Mouse (Mus musculus): ENCODE data around the gene Clip4. TPM values are rescaled to one million over a fixed set of nuclear protein-coding genes. Genes with fewer than 3 reads are reported as not detected.

Clip4 gene
- polyA plus RNA-seq, 1 experiment from 2014 or later: 10.2 TPM

GRCm38 (mm10) chr17:71780945-71781344, 12.7 kb downstream of the Clip4 start:
- H3K9me3 ChIP-seq (ENCODE audit: control insufficient read depth, low read length): no peaks in the 10 kb centered on the region; the same call in 1 of the 2 replicates
- no peaks in the 10 kb centered on the region for H3K36me3 ChIP-seq (ENCODE audit: control insufficient read depth, insufficient read depth, low read length)
- ATAC-seq (replicated peaks; ENCODE audit: low FRiP score) (no peak), DNase-seq (ENCODE audit: low spot score) (no peak)
- no peaks in the 10 kb centered on the region for H3K27me3 ChIP-seq (ENCODE audit: control insufficient read depth, insufficient read depth, low read length)
- H3K9ac ChIP-seq (ENCODE audit: low read length): no peak overlapping the region
- 96% methylated on average over 4 of the region's 4 CpGs for WGBS
- no peak overlapping the region for H3K4me2 ChIP-seq (ENCODE audit: low read depth, low read length, severe bottlenecking)
- no peak overlapping the region for H3K27ac ChIP-seq (ENCODE audit: low read depth, low read length)
- H3K4me1 ChIP-seq (replicated peaks; ENCODE audit: control insufficient read depth, insufficient read depth, low read length): peaks cover 3% of the 10 kb centered on the region; the same call in 1 of the 2 replicates
- no peak overlapping the region for H3K4me3 ChIP-seq (ENCODE audit: low read depth, low read length)

- no peaks in the 10 kb centered on the region for H3K27me3 ChIP-seq (ENCODE audit: control insufficient read depth, insufficient read depth, low read length)
Observed at GRCm38 (mm10) chr17:71782242-71782698, 14.0 kb downstream of the Clip4 start.

GRCm38 (mm10) chr17:71782699-71783365, 14.6 kb downstream of the Clip4 start:
- peak overlapping the region; percentile 88 for H3K4me2 ChIP-seq (ENCODE audit: low read depth, low read length, severe bottlenecking)
- no peaks in the 10 kb centered on the region; the same call in 1 of the 2 replicates for H3K9me3 ChIP-seq (ENCODE audit: control insufficient read depth, low read length)
- H3K27me3 ChIP-seq (ENCODE audit: control insufficient read depth, insufficient read depth, low read length): no peaks in the 10 kb centered on the region
- DNase-seq (ENCODE audit: low spot score) (peak; percentile 76), ATAC-seq (replicated peaks; ENCODE audit: low FRiP score) (peak; percentile 75)
- under 1% methylated on average over 53 of the region's 59 CpGs for WGBS
- no peaks in the 10 kb centered on the region for H3K36me3 ChIP-seq (ENCODE audit: control insufficient read depth, insufficient read depth, low read length)
- peak overlapping the region; percentile 86 for H3K9ac ChIP-seq (ENCODE audit: low read length)
- peak overlapping the region; percentile 81 for H3K4me3 ChIP-seq (ENCODE audit: low read depth, low read length)
- 0 out of 2 replicates have a peak overlapping the region, but pooled peaks have one; percentile 18 for H3K27ac ChIP-seq (ENCODE audit: low read depth, low read length)
- peaks cover 3% of the 10 kb centered on the region; the same call in 1 of the 2 replicates for H3K4me1 ChIP-seq (replicated peaks; ENCODE audit: control insufficient read depth, insufficient read depth, low read length)

More at GRCm38 (mm10) chr17:71782242-71782698, 14.0 kb downstream of the Clip4 start:
- no peaks in the 10 kb centered on the region for H3K36me3 ChIP-seq (ENCODE audit: control insufficient read depth, insufficient read depth, low read length)
- H3K4me2 ChIP-seq (ENCODE audit: low read depth, low read length, severe bottlenecking): peak overlapping the region; percentile 88; the same call in 1 of the 2 replicates
- H3K9me3 ChIP-seq (ENCODE audit: control insufficient read depth, low read length): no peaks in the 10 kb centered on the region; the same call in 1 of the 2 replicates
- H3K4me3 ChIP-seq (ENCODE audit: low read depth, low read length): peak overlapping the region; percentile 81
- peak overlapping the region; percentile 86 for H3K9ac ChIP-seq (ENCODE audit: low read length)
- H3K4me1 ChIP-seq (replicated peaks; ENCODE audit: control insufficient read depth, insufficient read depth, low read length): peaks cover 3% of the 10 kb centered on the region; the same call in 1 of the 2 replicates
- ATAC-seq (replicated peaks; ENCODE audit: low FRiP score): peak; percentile 88
- 0% methylated on average over 18 of the region's 29 CpGs for WGBS
- DNase-seq (ENCODE audit: low spot score): no peak
- no peak overlapping the region for H3K27ac ChIP-seq (ENCODE audit: low read depth, low read length)

- Histone ChIP-seq H3K4me3 (ENCODE audit: low read depth, low read length) (peak overlapping the region; percentile 81), H3K9me3 (ENCODE audit: control insufficient read depth, low read length) (no peaks in the 10 kb centered on the region; the same call in 1 of the 2 replicates), H3K4me1 (replicated peaks; ENCODE audit: control insufficient read depth, insufficient read depth, low read length) (peaks cover 3% of the 10 kb centered on the region; the same call in 1 of the 2 replicates), H3K27me3 (ENCODE audit: control insufficient read depth, insufficient read depth, low read length) (no peaks in the 10 kb centered on the region), H3K9ac (ENCODE audit: low read length) (peak overlapping the region; percentile 86), H3K27ac (ENCODE audit: low read depth, low read length) (no peak overlapping the region), H3K36me3 (ENCODE audit: control insufficient read depth, insufficient read depth, low read length) (no peaks in the 10 kb centered on the region), H3K4me2 (ENCODE audit: low read depth, low read length, severe bottlenecking) (peak overlapping the region; percentile 88)
- DNase-seq (ENCODE audit: low spot score): no peak
- ATAC-seq (replicated peaks; ENCODE audit: low FRiP score): 0 out of 2 replicates have a peak, but pooled peaks have one; percentile 1
- WGBS: 7% methylated on average over 10 of the region's 10 CpGs
Observed at GRCm38 (mm10) chr17:71783366-71783735, 15.1 kb downstream of the Clip4 start.

DNA sequence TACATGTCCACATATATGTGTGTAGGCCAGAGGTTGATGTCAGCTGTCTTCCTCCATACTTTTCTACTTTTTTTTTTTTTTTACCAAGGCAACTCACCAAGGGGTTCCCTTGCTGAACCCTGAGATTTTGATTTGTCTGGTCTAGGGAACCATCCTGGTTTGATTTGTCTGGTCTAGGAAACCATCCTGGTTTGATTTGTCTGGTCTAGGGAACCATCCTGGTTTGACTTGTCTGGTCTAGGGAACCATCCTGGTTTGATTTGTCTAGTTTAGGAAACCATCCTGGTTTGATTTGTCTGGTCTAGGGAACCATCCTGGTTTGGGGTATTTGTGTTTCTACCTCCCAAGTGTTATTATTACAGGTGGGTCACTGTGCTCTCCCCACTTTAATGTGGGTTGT, 18.2 kb downstream of the Clip4 start:
- H3K4me3 ChIP-seq (ENCODE audit: low read depth, low read length): no peak overlapping the region
- DNase-seq (ENCODE audit: low spot score) (no peak), ATAC-seq (replicated peaks; ENCODE audit: low FRiP score) (no peak)
- H3K9ac ChIP-seq (ENCODE audit: low read length): no peak overlapping the region
- no peaks in the 10 kb centered on the region for H3K9me3 ChIP-seq (ENCODE audit: control insufficient read depth, low read length)
- H3K4me2 ChIP-seq (ENCODE audit: low read depth, low read length, severe bottlenecking): no peak overlapping the region
- no peak overlapping the region for H3K27ac ChIP-seq (ENCODE audit: low read depth, low read length)
- no peaks in the 10 kb centered on the region for H3K27me3 ChIP-seq (ENCODE audit: control insufficient read depth, insufficient read depth, low read length)
- H3K36me3 ChIP-seq (ENCODE audit: control insufficient read depth, insufficient read depth, low read length): no peaks in the 10 kb centered on the region
- peaks cover 3% of the 10 kb centered on the region; the same call in 1 of the 2 replicates for H3K4me1 ChIP-seq (replicated peaks; ENCODE audit: control insufficient read depth, insufficient read depth, low read length)

DNA sequence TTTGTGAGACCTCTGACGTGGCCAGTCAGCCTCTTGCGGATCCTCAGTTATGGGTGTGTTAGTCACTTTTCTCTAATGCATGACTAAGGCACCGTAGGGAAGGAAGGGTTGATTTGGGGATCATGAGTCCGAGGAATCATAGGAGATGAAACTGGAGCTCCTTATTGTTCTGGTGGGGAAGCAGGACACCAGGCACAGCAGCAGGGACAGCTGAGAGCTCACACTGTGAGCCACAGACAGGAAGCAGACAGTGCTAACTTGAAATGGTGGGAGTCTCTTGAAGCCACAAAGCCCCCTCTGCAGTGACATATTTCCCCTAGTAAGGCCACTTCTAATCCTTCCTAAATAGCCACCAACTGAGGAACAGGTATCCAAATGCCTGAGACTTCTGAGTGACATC, 22.8 kb downstream of the Clip4 start:
- ATAC-seq (replicated peaks; ENCODE audit: low FRiP score): no peak
- H3K36me3 ChIP-seq (ENCODE audit: control insufficient read depth, insufficient read depth, low read length): peaks cover 4% of the 10 kb centered on the region; the same call in 1 of the 2 replicates

GRCm38 (mm10) chr17:71791622-71792021, 23.3 kb downstream of the Clip4 start:
- no peak for ATAC-seq (replicated peaks; ENCODE audit: low FRiP score)
- Histone ChIP-seq H3K4me2 (ENCODE audit: low read depth, low read length, severe bottlenecking) (no peak overlapping the region), H3K4me1 (replicated peaks; ENCODE audit: control insufficient read depth, insufficient read depth, low read length) (no peaks in the 10 kb centered on the region), H3K9ac (ENCODE audit: low read length) (no peak overlapping the region), H3K27me3 (ENCODE audit: control insufficient read depth, insufficient read depth, low read length) (no peaks in the 10 kb centered on the region), H3K36me3 (ENCODE audit: control insufficient read depth, insufficient read depth, low read length) (peaks cover 4% of the 10 kb centered on the region; the same call in 1 of the 2 replicates), H3K9me3 (ENCODE audit: control insufficient read depth, low read length) (no peaks in the 10 kb centered on the region), H3K27ac (ENCODE audit: low read depth, low read length) (no peak overlapping the region), H3K4me3 (ENCODE audit: low read depth, low read length) (no peak overlapping the region)
- DNase-seq (ENCODE audit: low spot score): no peak
- WGBS: 91% methylated on average over 4 of the region's 4 CpGs

More for the DNA sequence above, 22.8 kb downstream of the Clip4 start:
- Histone ChIP-seq H3K4me3 (ENCODE audit: low read depth, low read length) (no peak overlapping the region), H3K9me3 (ENCODE audit: control insufficient read depth, low read length) (no peaks in the 10 kb centered on the region), H3K9ac (ENCODE audit: low read length) (no peak overlapping the region), H3K27ac (ENCODE audit: low read depth, low read length) (no peak overlapping the region), H3K4me1 (replicated peaks; ENCODE audit: control insufficient read depth, insufficient read depth, low read length) (no peaks in the 10 kb centered on the region), H3K4me2 (ENCODE audit: low read depth, low read length, severe bottlenecking) (no peak overlapping the region), H3K27me3 (ENCODE audit: control insufficient read depth, insufficient read depth, low read length) (no peaks in the 10 kb centered on the region)
- DNase-seq (ENCODE audit: low spot score): no peak
- WGBS: 94% methylated on average over 4 of the region's 4 CpGs

- Histone ChIP-seq H3K36me3 (ENCODE audit: control insufficient read depth, insufficient read depth, low read length) (peaks cover 4% of the 10 kb centered on the region; the same call in 1 of the 2 replicates), H3K4me2 (ENCODE audit: low read depth, low read length, severe bottlenecking) (no peak overlapping the region), H3K9me3 (ENCODE audit: control insufficient read depth, low read length) (no peaks in the 10 kb centered on the region), H3K4me1 (replicated peaks; ENCODE audit: control insufficient read depth, insufficient read depth, low read length) (no peaks in the 10 kb centered on the region), H3K27me3 (ENCODE audit: control insufficient read depth, insufficient read depth, low read length) (no peaks in the 10 kb centered on the region), H3K9ac (ENCODE audit: low read length) (no peak overlapping the region), H3K4me3 (ENCODE audit: low read depth, low read length) (no peak overlapping the region), H3K27ac (ENCODE audit: low read depth, low read length) (no peak overlapping the region)
- 91% methylated on average over 15 of the region's 15 CpGs for WGBS
- ATAC-seq (replicated peaks; ENCODE audit: low FRiP score) (no peak), DNase-seq (ENCODE audit: low spot score) (no peak)
Observed at GRCm38 (mm10) chr17:71795521-71796205, 27.4 kb downstream of the Clip4 start.
